Mouse (Mus musculus) CH12.LX (cell line): ENCODE data around the gene Srr. TPM values are rescaled to one million over a fixed set of nuclear protein-coding genes. Genes with fewer than 3 reads are reported as not detected.

Experiments
- DNase-seq: peaks from one replicate; pipeline ENCODE4 v3.0.0-alpha.2; 2013; ENCODE audit errors: extremely low read depth
- H3K27ac ChIP-seq: 2 replicates; pipeline ENCODE4 v1.5.1; 2012; ENCODE audit warnings: low read depth, mild to moderate bottlenecking, control low read depth, moderate library complexity; ENCODE audit not compliant: insufficient read depth
- H3K27me3 ChIP-seq: replicated peaks from 2 replicates; pipeline ENCODE3; 2012; ENCODE audit warnings: inconsistent platforms
- H3K36me3 ChIP-seq, 2 experiments: replicated peaks in 1 of 2; 2 replicates each; pipeline versions ENCODE3 to v1.6.1; 2012; ENCODE audit warnings: inconsistent platforms in 1 of 2, low read length in 1 of 2, mild to moderate bottlenecking in 1 of 2, mixed read lengths in 1 of 2, moderate library complexity in 1 of 2; ENCODE audit not compliant: control insufficient read depth in 1 of 2, insufficient read depth in 1 of 2
- H3K4me1 ChIP-seq, 2 experiments: 2 replicates each; pipeline ENCODE4 v1.6.1; 2012; ENCODE audit warnings: inconsistent platforms in 1 of 2, moderate library complexity in 1 of 2; ENCODE audit not compliant: insufficient read depth in 2 of 2, control insufficient read depth in 1 of 2
- H3K4me2 ChIP-seq: 2 replicates; pipeline ENCODE4 v1.6.1; 2012; ENCODE audit warnings: low read depth, mild to moderate bottlenecking, control low read depth; ENCODE audit not compliant: poor library complexity, insufficient read depth, severe bottlenecking
- H3K4me3 ChIP-seq, 3 experiments: fragments of 150-350 bp in 1 of 3; sonication (generic) in 1 of 3; replicated peaks in 1 of 3; 2 replicates each; pipeline versions ENCODE3 to v1.5.1; 2011 to 2012; ENCODE audit warnings: low read depth in 2 of 3, low read length in 2 of 3, mild to moderate bottlenecking in 2 of 3, moderate library complexity in 2 of 3, control low read depth in 1 of 3, improper control_type of control experiment in 1 of 3, inconsistent platforms in 1 of 3, mixed read lengths in 1 of 3; ENCODE audit not compliant: poor library complexity in 1 of 3
- H3K79me2 ChIP-seq: replicated peaks from 2 replicates; pipeline ENCODE4 v1.6.1; 2012; ENCODE audit warnings: mild to moderate bottlenecking, moderate library complexity; ENCODE audit not compliant: control insufficient read depth, poor library complexity, insufficient read depth, severe bottlenecking; ENCODE audit errors: extremely low read depth
- H3K9ac ChIP-seq: 2 replicates; pipeline ENCODE4 v1.6.1; 2012; ENCODE audit warnings: low read depth, mild to moderate bottlenecking, control low read depth, moderate library complexity; ENCODE audit not compliant: insufficient read depth
- H3K9me3 ChIP-seq: replicated peaks from 2 replicates; pipeline ENCODE3; 2012; ENCODE audit warnings: low read length, inconsistent platforms, mixed read lengths
- CHD1 ChIP-seq: IDR thresholded peaks from 2 replicates; pipeline ENCODE4 v1.6.1; 2012; ENCODE audit warnings: low read depth, low read length, improper control_type of control experiment, inconsistent platforms
- CTCF ChIP-seq, 2 experiments: IDR thresholded peaks in 1 of 2; conservative IDR thresholded peaks in 1 of 2; 2 replicates each; pipeline ENCODE4 v1.5.1; 2011 to 2012; ENCODE audit warnings: low read depth in 2 of 2, low read length in 2 of 2, improper control_type of control experiment in 1 of 2, inconsistent platforms in 1 of 2, mild to moderate bottlenecking in 1 of 2, moderate library complexity in 1 of 2
- E2F4 ChIP-seq: IDR thresholded peaks from 2 replicates; pipeline ENCODE4 v1.6.1; 2011; ENCODE audit warnings: low read depth, low read length, improper control_type of control experiment; ENCODE audit not compliant: insufficient replicate concordance
- ELF1 ChIP-seq: IDR thresholded peaks from 2 replicates; pipeline ENCODE4 v1.6.1; 2014; ENCODE audit warnings: low read depth, mild to moderate bottlenecking, inconsistent platforms, low read length, improper control_type of control experiment
- GABPA ChIP-seq: IDR thresholded peaks from 2 replicates; pipeline ENCODE4 v1.6.1; 2012; ENCODE audit warnings: low read depth, low read length, improper control_type of control experiment, inconsistent platforms; ENCODE audit not compliant: insufficient replicate concordance
- HCFC1 ChIP-seq: IDR thresholded peaks from 2 replicates; pipeline ENCODE4 v1.6.1; 2012; ENCODE audit warnings: low read depth, mild to moderate bottlenecking, inconsistent platforms, low read length, improper control_type of control experiment
- JUN ChIP-seq: IDR thresholded peaks from 2 replicates; pipeline ENCODE4 v1.6.1; 2011; ENCODE audit warnings: low read depth, mild to moderate bottlenecking, low read length, improper control_type of control experiment, moderate library complexity; ENCODE audit not compliant: insufficient read depth
- JUND ChIP-seq: conservative IDR thresholded peaks from 2 replicates; pipeline ENCODE4 v1.6.1; 2011; ENCODE audit warnings: low read depth, low read length, improper control_type of control experiment
- KAT2A ChIP-seq: IDR thresholded peaks from 2 replicates; pipeline ENCODE4 v1.6.1; 2012; ENCODE audit warnings: low read length, improper control_type of control experiment, inconsistent platforms; ENCODE audit not compliant: insufficient replicate concordance
- MAFK ChIP-seq: IDR thresholded peaks from 2 replicates; pipeline ENCODE4 v1.6.1; 2011; ENCODE audit warnings: low read length, improper control_type of control experiment; ENCODE audit not compliant: insufficient replicate concordance
- MAX ChIP-seq: IDR thresholded peaks from 2 replicates; pipeline ENCODE4 v1.6.1; 2011; ENCODE audit warnings: low read length, improper control_type of control experiment
- MYC ChIP-seq: IDR thresholded peaks from 2 replicates; pipeline ENCODE4 v1.6.1; 2011; ENCODE audit warnings: low read depth, mild to moderate bottlenecking, improper control_type of control experiment, low read length
- NELFE ChIP-seq: IDR thresholded peaks from 2 replicates; pipeline ENCODE4 v1.6.1; 2011; ENCODE audit warnings: low read depth, low read length, improper control_type of control experiment
- NRF1 ChIP-seq: IDR thresholded peaks from 2 replicates; pipeline ENCODE4 v1.6.1; 2014; ENCODE audit warnings: low read depth, mild to moderate bottlenecking, inconsistent platforms, low read length, improper control_type of control experiment, moderate library complexity
- PAX5 ChIP-seq: IDR thresholded peaks from 2 replicates; pipeline ENCODE4 v1.6.1; 2012; ENCODE audit warnings: low read length, inconsistent platforms, mixed read lengths
- POLR2A ChIP-seq: IDR thresholded peaks from 2 replicates; pipeline ENCODE4 v1.6.1; 2011; ENCODE audit warnings: low read depth, mild to moderate bottlenecking, improper control_type of control experiment, low read length
- RCOR1 ChIP-seq: conservative IDR thresholded peaks from 2 replicates; pipeline ENCODE4 v1.6.1; 2012; ENCODE audit warnings: low read depth, mild to moderate bottlenecking, inconsistent platforms, low read length, improper control_type of control experiment
- TBP ChIP-seq: conservative IDR thresholded peaks from 2 replicates; pipeline ENCODE4 v1.6.1; 2011; ENCODE audit warnings: low read depth, low read length, improper control_type of control experiment
- TCF12 ChIP-seq: IDR thresholded peaks from 2 replicates; pipeline ENCODE4 v1.6.1; 2014; ENCODE audit warnings: low read depth, mild to moderate bottlenecking, inconsistent platforms, low read length, improper control_type of control experiment
- UBTF ChIP-seq: IDR thresholded peaks from 2 replicates; pipeline ENCODE4 v1.6.1; 2012; ENCODE audit warnings: low read depth, mild to moderate bottlenecking, inconsistent platforms, low read length, improper control_type of control experiment, moderate library complexity
- USF2 ChIP-seq: conservative IDR thresholded peaks from 2 replicates; pipeline ENCODE4 v1.6.1; 2011; ENCODE audit warnings: low read depth, low read length, improper control_type of control experiment
- ZC3H11A ChIP-seq: IDR thresholded peaks from 2 replicates; pipeline ENCODE4 v1.6.1; 2012; ENCODE audit warnings: low read depth, mild to moderate bottlenecking, inconsistent platforms, low read length, improper control_type of control experiment
- ZKSCAN1 ChIP-seq: IDR thresholded peaks from 2 replicates; pipeline ENCODE4 v1.6.1; 2012; ENCODE audit warnings: low read depth, inconsistent platforms, low read length, improper control_type of control experiment, borderline replicate concordance
- dilution Hi-C: fragments of 300-500 bp; cut with MboI; formaldehyde crosslinking; loops from 2 replicates; pipeline ENCODE4 v1.14.3; 2020; ENCODE audit warnings: low sequenced_read_pairs; ENCODE audit not compliant: extremely low pct_unique_long_range_greater_than_20kb, extremely low pct_ligation_motif_present
- in situ Hi-C: fragments of 300-500 bp; cut with MboI; formaldehyde crosslinking; loops from 3 replicates; pipeline ENCODE4 v1.14.3; 2019; ENCODE audit warnings: low sequenced_read_pairs, low pct_ligation_motif_present, low pct_unique_long_range_greater_than_20kb, mixed read lengths
- polyA plus RNA-seq: library from polyadenylated mRNA; unstranded; fragments of >175 nt; gene quantifications from 2 replicates; pipeline ENCODE4 v1.2.1, GENCODE M21; 2012; ENCODE audit warnings: low read depth; ENCODE audit not compliant: insufficient read length
- total RNA-seq, 2 experiments: library from RNA; depleted of rRNA; stranded (reverse); fragments of 300-350 nt in 1 of 2; fragments of >200 nt in 1 of 2; gene quantifications; 2 replicates each; pipeline ENCODE4 v1.2.3; 2012 to 2014

The Srr gene
- total and polyA plus RNA-seq, 3 experiments, result 5.7 to 5.9 (median 5.7) TPM

DNA sequence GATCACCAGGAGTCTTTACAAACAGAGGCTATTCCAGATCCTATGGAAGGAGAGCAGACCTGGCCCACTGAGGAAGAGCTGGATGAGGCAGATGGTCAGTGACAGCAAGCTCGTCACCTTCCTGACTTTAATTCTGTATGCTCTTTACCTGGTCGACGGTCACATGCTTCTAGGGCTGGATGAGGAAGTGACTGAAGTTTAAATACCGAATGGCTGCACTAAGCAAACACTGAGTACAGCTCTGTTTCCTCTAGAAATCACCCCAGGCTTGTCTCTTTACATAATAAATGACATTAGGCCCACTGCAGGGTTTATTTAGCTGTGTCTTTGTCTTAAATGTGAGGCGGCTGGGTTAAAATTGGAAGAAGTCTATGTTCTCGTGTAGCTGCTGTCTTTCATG, 24.2 kb downstream of the Srr start:
- no peak for DNase-seq
- Histone ChIP-seq H3K4me2 (no peak overlapping the region), H3K36me3 (peaks cover 60 to 75% of the 10 kb centered on the region in 2 experiments), H3K9me3 (no peaks in the 10 kb centered on the region), H3K4me3 (no peak overlapping the region), H3K79me2 (peaks cover 54% of the 10 kb centered on the region), H3K27me3 (no peaks in the 10 kb centered on the region), H3K4me1 (peaks cover 5 to 65% of the 10 kb centered on the region in 2 experiments; a peak in 3 of 4 replicates), H3K9ac (no peak overlapping the region), H3K27ac (no peak overlapping the region)
- dilution Hi-C loops, result no loop called here
- in situ Hi-C loops, result no loop called here
- no peak for TF ChIP-seq KAT2A
- no peak for TF ChIP-seq JUN
- TF ChIP-seq POLR2A, result peak; percentile 0; the same call in 1 of the 2 replicates

GRCm38 (mm10) chr11:74898517-74898827, 27.3 kb downstream of the Srr start:
- peaks cover 5 to 49% of the 10 kb centered on the region in 2 experiments; a peak in 3 of 4 replicates for H3K4me1 ChIP-seq
- H3K27ac ChIP-seq, result peak overlapping the region; percentile 28
- peak overlapping the region; percentile 70 for H3K9ac ChIP-seq
- H3K79me2 ChIP-seq, result peaks cover 45% of the 10 kb centered on the region
- H3K27me3 ChIP-seq, result no peaks in the 10 kb centered on the region
- no peak for TF ChIP-seq NELFE
- TF ChIP-seq MYC, result peak; percentile 29; the same call in 1 of the 2 replicates
- TF ChIP-seq ZC3H11A, result no peak
- TF ChIP-seq MAX, result peak; percentile 45
- TF ChIP-seq CHD1, result peak; percentile 15; the same call in 1 of the 2 replicates
- TF ChIP-seq TBP, result no peak
- no peak for TF ChIP-seq POLR2A
- peaks cover 32 to 44% of the 10 kb centered on the region in 2 experiments for H3K36me3 ChIP-seq
- dilution Hi-C loops, result no loop called here
- peak overlapping the region; percentile 59 to 97 (median 91) for H3K4me3 ChIP-seq
- DNase-seq, result no peak
- in situ Hi-C loops, result no loop called here
- H3K9me3 ChIP-seq, result no peaks in the 10 kb centered on the region
- peak overlapping the region; percentile 96 for H3K4me2 ChIP-seq

DNA sequence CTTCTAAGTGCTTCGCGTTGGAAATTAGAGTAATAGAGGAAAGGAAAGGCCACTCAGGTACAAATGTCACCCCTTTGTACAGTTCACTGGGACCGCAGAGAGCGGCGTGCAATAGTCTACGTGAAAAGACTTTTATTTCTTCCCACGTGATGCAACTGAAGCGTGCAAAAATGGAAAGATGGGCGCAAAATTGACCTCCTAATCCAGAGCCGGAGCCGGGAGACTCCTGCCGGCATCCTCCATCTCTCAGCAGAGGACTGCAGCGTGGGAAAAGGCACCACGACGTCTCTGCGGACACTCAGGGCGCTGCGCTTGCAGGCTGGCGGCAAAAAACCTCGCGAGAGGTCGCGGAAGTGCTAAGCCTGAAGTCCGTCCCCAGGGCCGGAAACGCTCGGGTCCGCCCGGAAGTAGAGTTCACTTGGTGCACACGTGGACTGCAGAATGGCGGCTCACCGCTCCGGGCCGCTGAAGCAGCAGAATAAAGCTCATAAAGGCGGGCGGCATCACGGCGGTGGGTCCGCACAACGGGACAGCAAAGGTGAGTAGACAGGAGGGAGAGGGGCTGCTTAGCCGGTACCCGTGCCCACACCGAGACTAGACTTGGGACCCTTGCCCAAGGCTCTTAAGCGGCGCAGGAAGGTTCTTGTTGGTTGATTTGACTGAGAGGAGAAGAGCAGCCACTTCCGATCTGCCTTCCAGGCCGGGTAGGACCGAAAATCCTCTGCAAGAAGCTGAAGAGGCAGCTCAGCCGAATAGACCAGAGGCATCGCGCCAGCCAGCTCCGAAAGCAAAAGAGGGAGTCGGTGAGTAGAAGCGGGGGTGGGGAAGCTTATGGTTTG, 27.9 kb downstream of the Srr start, which contains the start of gene Tsr1:
TSS of gene Tsr1 (plus strand) at position 394 of the 839 bp plus-strand sequence.
- H3K4me1 ChIP-seq, result peaks cover 5 to 43% of the 10 kb centered on the region in 2 experiments; a peak in 3 of 4 replicates
- dilution Hi-C loops (no loop called here), in situ Hi-C loops (no loop called here)
- peak; percentile 98 for DNase-seq
- peak within 1 kb of the TSS; percentile 70 for H3K9ac ChIP-seq
- no peaks in the 10 kb centered on the region for H3K9me3 ChIP-seq
- H3K4me2 ChIP-seq, result peak within 1 kb of the TSS; percentile 96
- peak within 1 kb of the TSS; percentile 59 to 97 (median 91) for H3K4me3 ChIP-seq
- H3K27me3 ChIP-seq, result no peaks in the 10 kb centered on the region
- peaks cover 45% of the 10 kb centered on the region for H3K79me2 ChIP-seq
- H3K27ac ChIP-seq, result peak within 1 kb of the TSS; percentile 41
- H3K36me3 ChIP-seq, result peaks cover 27 to 38% of the 10 kb centered on the region in 2 experiments
- TF ChIP-seq MAX, result peak; percentile 98
- TF ChIP-seq E2F4, result 0 out of 2 replicates have a peak, but pooled peaks have one; percentile 67
- TF ChIP-seq RCOR1, result no peak; the same call in 1 of the 2 replicates
- TF ChIP-seq HCFC1, result peak; percentile 83
- TF ChIP-seq JUND, result no peak
- no peak for TF ChIP-seq ZKSCAN1
- no peak for TF ChIP-seq PAX5
- TF ChIP-seq ELF1, result peak; percentile 95
- TF ChIP-seq POLR2A, result peak; percentile 96
- peak; percentile 96 for TF ChIP-seq NELFE
- 0 out of 2 replicates have a peak, but pooled peaks have one; percentile 22 for TF ChIP-seq MAFK
- peak; percentile 54 for TF ChIP-seq NRF1
- TF ChIP-seq CHD1, result no peak
- TF ChIP-seq USF2, result peak; percentile 21; the same call in 1 of the 2 replicates
- peak; percentile 97 for TF ChIP-seq TCF12
- peak; percentile 99 for TF ChIP-seq MYC
- no peak for TF ChIP-seq CTCF (conservative IDR thresholded peaks at IDR 0.05 in 1 of 2, IDR thresholded peaks at IDR 0.05 in 1 of 2; ENCODE audit: low read depth in 2 of 2, low read length in 2 of 2)
- TF ChIP-seq GABPA, result no peak
- TF ChIP-seq TBP, result peak; percentile 91
- no peak for TF ChIP-seq UBTF
